Mouse (Mus musculus): ENCODE results near the gene Arhgef28.

Gene Arhgef28

DNA sequence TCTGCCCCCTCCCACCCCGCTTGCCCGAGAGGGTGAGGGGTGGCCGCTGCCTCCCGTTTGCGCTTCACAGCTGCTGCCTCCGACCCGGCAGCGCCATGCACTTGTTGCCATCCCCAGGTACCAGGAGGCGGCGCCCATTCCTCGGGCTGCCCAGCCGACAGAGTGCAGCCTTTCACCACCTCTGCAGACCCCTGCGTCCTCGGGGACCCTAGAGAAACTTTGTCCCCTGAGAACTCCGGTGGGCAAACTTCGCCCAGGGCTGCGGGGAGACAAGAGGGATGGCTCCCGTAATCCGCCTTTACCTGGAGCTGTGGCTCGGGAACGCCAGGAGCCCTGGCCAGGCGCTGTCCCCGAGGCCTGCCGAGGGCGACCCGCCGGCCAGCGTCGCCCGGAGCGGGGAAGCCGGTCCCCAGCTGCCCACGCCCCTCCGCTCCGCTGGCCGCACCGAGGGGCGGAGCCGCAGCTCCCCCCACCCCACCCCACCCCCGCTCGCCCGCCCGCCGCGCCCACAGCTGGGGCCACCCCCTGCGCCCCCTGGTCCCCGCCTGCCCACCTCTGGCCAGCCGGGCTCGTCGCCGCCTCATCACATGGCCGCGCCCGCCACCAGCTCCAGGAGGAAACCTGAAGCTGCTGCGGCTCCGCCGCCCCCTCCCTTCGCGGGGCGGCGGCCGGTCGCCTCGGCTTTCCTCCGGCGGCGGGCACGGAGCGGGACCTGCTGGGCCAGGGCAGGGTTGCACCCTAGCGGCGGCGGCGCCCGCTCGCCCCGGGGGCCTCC is at the start of gene Arhgef28:
Gene Arhgef28 (minus strand): TSS at position 669 of the 775 bp plus-strand sequence.
- DNase-seq: peak; percentile 50

DNA sequence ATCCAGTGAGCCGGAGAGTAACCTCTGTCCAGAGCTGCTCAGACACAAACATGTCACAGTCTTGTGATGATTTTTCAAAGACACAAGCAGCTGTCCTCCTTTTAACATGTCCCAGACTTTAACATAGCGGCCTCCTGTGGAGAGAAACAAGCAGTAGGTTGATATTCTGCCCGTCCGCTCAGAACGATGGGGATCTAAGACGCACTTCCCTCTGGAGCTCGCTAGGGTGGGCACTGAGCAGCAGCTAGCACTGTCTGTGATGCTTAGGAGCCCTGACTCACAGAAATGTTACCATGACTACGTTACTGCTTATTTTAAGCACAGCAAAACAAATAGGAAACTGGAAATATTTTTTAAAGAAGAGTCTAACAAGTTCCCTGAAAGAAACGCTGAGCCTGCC is 48.7 kb upstream of the Arhgef28 start:
- peak; percentile 64 for DNase-seq

DNA sequence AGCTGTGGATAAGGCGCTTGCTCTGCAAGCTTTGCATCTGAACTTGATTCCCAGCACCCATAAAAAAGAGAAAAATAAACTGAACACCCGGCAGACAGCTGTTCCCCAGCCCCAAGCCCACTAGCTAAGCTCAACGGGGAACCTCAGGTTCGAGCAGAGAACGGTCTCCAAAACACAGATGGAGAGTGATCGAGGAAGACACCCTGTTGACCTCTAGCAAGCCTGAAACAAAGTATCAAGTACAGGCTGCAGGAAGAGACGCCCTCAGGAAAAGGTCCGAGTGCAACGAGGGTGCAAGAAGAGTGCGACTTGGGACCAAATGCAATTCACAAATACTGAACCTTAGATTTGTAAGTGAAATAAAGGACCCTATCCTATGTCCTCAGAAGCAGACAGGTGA is 43.4 kb upstream of the Arhgef28 start:
- DNase-seq: no peak

DNA sequence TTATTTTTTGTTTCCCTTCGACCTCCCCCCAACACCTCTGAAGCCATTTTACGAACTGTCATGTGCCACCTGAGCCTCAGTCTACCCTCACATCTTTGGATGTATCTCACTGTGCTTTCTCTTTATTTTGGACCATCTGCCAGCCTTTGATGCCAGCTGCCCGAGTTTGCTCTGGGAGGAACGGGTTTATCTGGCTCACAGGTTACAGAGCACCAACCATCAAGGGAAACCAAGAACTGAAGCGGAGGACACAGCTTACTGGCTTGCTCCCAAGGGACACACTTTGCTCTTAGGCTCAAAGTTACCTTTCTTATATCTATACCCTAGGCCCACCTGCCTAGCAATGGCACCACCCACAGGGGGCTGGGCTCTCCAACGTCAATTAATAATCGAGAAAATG is 39.1 kb upstream of the Arhgef28 start:
- DNase-seq: no peak

GRCm38 (mm10) chr13:98244571-98245350 is 38.5 kb upstream of the Arhgef28 start:
- no peak for DNase-seq

- no peak for DNase-seq
Measured at GRCm38 (mm10) chr13:98241531-98242282, 35.5 kb upstream of the Arhgef28 start.

- DNase-seq: peak; percentile 70
Measured at GRCm38 (mm10) chr13:98239978-98240641, 33.9 kb upstream of the Arhgef28 start.

- DNase-seq: no peak
Measured at GRCm38 (mm10) chr13:98235451-98235850, 29.2 kb upstream of the Arhgef28 start.

DNA sequence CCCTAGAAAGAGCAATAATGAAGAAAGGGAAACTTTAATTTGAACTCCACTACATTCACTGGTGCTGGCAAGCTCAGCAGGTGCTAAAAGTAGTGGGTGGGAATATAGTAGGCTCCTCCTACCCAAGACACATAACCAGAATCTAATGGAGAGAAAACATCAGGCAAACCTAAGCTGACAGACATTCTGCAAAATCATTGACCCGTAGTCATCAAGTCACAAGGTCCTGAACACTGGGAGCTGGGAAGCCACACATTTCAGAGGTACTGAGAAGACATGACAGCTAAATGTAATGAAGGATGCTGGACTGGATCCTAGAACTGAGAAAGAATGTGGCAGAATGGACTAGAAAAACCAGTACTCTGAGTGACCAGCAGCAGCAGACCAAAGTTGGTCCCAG is 24.3 kb upstream of the Arhgef28 start:
- DNase-seq: no peak

DNA sequence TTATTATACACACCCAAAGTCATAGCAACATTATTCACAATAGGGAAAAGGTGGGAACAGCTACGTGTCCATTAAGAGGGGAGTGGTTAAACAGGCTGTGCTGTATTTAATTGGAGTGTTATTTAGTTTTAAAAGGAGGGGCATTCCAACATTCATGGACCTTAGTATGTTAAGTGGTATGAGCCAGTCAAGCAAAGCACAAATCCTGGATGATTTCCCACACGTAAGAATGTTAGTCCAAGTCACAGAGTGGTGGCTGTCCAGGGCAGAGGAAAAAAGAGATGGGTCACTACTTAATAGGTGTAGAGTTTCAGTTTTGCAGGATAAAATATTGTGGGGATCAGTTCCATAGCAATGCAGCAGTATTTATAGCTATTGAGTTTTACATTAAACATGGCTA is 20.0 kb upstream of the Arhgef28 start:
- DNase-seq: no peak

DNA sequence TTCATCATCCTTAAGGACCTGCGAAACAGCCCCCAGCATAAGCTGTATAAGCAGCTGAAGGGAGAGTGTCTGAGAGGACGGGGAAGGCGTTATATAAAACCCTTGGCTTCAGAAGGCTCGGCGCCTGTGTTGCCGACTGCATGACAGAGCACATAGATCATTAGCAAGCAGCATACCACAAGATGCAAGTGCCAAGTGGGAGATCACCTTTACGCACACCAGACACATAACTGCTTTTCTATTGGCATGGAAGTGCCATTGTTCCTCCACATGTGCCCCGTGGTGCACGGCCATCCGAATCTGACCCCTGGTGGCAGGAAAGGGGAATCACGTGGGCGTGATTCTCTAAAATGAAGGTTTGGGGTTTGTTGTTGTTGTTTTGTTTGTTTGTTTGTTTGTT is 16.6 kb upstream of the Arhgef28 start:
- no peak for DNase-seq

DNA sequence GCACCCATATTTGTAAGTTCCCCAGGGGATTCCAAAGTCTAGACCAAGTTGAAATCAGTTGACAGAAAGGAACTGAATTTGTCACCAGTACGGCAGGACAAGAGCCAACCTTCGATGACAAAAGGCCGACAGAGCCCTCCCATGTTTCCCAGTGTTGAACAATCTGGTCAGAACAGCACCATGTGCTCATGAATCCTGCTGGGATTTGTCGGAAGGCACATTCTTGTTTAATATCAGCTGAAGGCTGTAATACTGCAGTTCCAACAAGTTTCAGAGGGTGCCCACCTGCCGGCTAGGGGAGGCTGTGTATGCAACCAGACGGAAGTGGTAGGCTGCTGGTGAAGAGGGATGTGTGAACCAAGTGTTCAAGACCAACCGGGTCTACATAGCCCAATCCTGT is 3.9 kb upstream of the Arhgef28 start:
- DNase-seq: no peak

DNA sequence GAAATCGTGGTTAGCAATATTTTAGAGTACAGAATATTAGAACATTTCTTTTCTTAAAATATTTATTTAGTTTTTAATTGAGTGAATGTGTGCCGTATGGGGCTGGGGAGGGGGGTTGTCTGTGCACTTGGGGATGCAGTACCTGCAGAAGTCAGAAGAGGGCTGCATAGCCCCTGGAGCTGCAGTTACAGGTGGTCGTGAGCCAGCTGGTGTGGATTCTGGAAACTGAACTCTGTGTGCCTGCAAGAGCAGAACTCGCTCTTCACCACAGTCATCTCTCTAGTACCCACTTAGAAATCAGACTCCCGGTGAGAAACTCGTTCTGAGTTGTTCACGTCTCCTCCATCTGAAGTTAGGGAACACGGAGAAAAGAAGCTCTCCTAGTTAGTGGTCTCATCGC is 2.6 kb upstream of the Arhgef28 start:
- DNase-seq: peak; percentile 19

- DNase-seq: no peak
Measured at GRCm38 (mm10) chr13:98206546-98206870, 269 bp upstream of the Arhgef28 start.

DNA sequence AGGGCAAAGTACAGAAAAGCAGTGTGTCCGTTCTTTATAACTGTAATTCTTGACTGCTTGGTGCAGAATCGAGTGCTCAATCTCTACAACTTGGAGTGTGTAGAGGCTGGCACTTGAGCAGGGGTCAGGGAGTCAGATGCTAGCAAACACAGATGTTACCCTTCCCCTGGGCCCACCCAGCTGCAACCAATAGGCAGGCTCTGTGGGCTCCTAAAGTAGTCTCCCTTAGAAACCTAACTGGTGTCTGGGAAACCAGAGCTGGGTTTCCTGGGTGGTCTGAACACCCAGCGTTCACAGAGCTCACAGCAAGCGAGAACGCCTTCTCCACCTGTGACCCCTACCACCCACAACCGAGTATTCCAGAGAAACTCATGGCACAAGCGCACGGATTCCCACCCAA is 1.1 kb downstream of the Arhgef28 start:
- no peak for DNase-seq

- no peak for DNase-seq
Measured at GRCm38 (mm10) chr13:98204371-98204770, 1.9 kb downstream of the Arhgef28 start.

DNA sequence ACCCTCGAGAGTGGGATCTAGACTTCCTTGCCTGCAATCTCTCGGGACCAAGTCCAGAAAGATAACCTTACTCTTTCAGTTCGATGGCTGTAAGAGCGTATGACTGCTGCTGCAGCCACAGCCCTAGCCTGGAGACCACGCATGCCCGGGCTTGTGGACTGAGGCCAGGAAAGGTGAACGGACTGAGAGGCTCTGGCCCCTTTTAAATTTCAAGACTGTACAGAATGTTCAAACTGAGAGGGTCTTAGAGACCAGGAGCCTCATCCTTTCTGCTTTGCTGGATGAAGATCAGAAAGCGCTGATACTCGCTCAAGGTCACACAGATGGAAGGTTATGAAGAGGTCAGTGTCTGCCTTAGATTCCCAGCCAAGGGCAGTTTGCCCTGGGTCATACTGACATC is 4.8 kb downstream of the Arhgef28 start:
- no peak for DNase-seq

DNA sequence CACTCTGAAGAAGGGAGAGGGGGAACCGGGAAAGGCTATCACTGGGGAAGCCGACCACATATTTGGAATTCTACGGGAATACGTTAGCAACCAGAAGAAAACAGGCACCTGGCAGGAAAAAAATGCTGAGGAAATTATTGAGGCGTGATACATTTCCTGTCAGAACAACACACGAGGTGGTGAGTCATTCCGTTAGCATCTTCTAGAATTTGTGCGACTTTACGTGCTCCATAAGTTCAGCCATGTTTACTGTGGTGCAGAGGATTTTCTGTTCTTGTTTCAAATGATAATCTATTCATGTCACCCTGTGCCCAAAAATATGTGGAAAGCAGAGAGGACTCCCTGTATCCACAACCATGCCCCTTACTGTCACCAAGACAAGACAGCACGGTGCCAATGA is 13.6 kb downstream of the Arhgef28 start:
- no peak for DNase-seq

DNA sequence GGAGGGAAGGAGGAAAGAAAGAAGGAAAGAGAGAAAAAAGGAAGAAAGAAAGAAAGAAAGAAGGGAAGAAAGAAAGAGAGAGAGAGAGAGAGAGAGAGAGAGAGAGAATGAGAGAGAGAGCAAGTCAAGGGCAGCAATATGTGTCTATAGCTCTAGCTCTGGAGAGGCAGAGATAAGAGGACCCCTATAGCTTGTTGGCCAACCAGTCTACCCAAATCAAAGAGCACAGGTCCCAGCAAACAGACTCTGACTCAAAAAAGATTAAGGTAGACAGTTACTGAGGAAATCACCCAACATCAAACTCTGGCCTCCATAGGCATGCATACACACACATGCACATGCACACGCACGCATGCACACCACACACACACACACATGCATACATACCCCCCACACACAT is 17.7 kb downstream of the Arhgef28 start:
- DNase-seq: no peak

GRCm38 (mm10) chr13:98187904-98188303 is 18.3 kb downstream of the Arhgef28 start:
- no peak for DNase-seq

GRCm38 (mm10) chr13:98186179-98186578 is 20.1 kb downstream of the Arhgef28 start:
- DNase-seq: no peak

- no peak for DNase-seq
Measured at GRCm38 (mm10) chr13:98184632-98185031, 21.6 kb downstream of the Arhgef28 start.
